Mouse (Mus musculus) heart, postnatal 14 days (tissue): Measurements from ENCODE around the gene Slc12a5. TPM values are rescaled to one million over a fixed set of nuclear protein-coding genes. Genes with fewer than 3 reads are reported as not detected.
A peak's percentile ranks its signal among the peaks of the same experiment; 100 is the strongest.

Experiments
- DNase-seq, 2 experiments: peaks; one replicate each; pipeline ENCODE4 v3.0.0; 2021 to 2022
- intact Hi-C: fragments of 180-260 bp; cut with DNase I; formaldehyde crosslinking; loops from one replicate; pipeline ENCODE4 v1.15.1; 2025
- total RNA-seq, 2 experiments: library from RNA; stranded (reverse); gene quantifications; 2 replicates each; pipeline ENCODE4 v1.2.3; 2021

Slc12a5 gene
- total RNA-seq, 2 experiments from 2014 or later, result 0.73 to 0.91 TPM

GRCm38 (mm10) chr2:165009161-165009560 lies 48.6 kb downstream of the Slc12a5 start:
- intact Hi-C loops, result no loop called here
- no peak for DNase-seq

DNA sequence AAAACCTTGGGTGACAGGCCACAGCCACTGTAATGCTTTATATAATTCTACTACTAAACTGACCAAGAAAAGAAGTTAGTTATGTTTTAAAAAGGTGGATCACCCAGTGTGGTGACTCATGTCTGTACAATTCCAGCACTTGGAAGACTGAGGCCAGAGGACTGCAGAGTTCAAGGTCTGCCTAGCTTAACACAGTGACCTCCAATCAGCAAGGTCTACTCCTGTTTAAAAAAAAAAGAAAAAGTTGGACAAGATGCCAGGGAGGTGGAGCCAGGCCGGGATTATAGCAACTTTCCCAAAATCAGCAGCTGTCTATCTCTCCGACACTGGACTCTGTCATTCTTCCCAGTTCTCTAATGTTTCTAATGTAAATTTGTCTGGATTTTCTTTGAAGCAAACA lies 49.0 kb downstream of the Slc12a5 start:
- no peak for DNase-seq
- intact Hi-C loops, result no loop called here

DNA sequence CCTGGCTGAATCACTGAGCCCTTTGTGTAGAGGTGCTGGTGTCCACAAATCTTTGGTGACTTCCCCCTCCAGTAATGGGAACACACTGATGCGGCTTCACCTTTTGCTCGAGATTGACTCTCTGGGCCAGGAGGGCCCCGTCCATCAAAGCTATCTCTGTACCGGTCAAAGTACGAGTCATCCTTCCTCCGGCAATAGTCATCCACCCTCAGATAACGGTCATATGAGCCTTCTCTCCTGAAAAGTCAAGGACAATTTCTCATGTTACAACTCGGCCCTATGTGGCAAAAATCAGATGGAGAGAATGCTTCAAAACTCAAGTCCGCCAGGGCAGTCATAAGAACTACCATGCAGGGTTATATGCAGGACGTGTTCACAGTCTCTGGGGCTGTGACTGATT lies 49.7 kb downstream of the Slc12a5 start:
- intact Hi-C loops, result no loop called here
- no peak for DNase-seq

DNA sequence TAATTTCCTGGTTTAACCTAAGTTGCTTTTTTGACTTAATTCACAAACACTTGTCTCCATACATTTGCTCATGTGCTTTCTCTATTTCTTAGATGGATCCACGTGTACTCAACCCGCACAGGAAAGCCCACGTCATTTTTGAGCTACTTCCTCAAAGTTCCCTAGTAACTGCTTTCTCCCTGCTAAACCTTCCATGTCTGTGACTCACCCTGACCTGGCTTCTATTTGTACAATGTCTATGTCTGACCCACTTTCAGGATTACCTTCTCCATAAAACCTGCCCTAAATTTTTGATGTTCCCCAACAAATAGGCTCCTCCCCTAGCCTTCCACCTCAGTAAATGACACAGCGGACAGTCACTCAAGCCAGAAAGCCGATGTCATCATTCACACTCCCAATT lies 54.3 kb downstream of the Slc12a5 start:
- no peak for DNase-seq
- intact Hi-C loops, result no loop called here

- intact Hi-C loops, result no loop called here
- DNase-seq, result no peak
Observed at GRCm38 (mm10) chr2:165020490-165020889, 59.9 kb downstream of the Slc12a5 start.

- intact Hi-C loops, result no loop called here
- no peak for DNase-seq
Observed at GRCm38 (mm10) chr2:165027163-165027562, 66.6 kb downstream of the Slc12a5 start.

DNA sequence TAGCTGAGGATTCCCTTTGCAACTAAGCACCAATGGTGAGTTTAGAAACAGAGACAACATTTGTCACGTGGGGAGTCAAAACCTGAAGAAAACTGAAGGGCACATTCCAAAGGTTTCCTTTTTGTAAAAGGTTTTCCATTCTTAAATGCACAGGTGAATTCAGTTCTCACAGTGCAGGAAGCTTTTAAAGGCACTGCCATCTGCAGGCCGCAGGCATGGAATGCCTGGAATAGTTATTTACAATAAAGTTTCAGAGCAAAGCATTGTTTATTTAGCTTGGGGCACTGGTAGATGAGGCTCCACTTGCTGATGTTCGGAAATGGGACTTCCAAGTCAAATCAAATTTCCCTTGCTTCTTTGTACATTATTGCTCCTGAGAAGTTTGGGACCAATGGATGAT lies 71.9 kb downstream of the Slc12a5 start:
- DNase-seq, result no peak

DNA sequence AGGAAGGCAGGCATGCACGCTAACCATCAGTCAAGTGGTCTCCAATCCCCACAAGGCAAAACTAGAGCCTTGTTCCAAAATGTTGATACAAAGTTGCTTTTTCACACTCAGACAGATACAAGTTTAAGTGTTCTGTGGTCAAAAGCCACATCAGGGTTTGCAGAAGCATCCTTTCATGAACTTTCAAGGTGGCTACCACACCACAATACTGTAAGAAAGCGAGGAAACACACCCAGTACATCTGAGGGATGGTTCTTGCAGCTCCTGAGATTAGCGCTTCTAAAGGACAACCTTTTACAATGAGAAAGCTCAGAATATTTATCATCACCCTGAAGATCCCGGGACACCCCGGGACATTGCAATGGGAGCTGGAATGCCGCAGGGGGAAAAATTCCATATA lies 72.7 kb downstream of the Slc12a5 start:
- intact Hi-C loops, result loop anchor here (5.0 to 10.0 kb wide), 2 partner anchors 111 to 209 kb away; partner anchors contain the start of genes Spata25 and Zswim1
- DNase-seq, result no peak

More for the DNA sequence above, 71.9 kb downstream of the Slc12a5 start:
- intact Hi-C loops, result loop anchor here (5.0 to 10.0 kb wide), 2 partner anchors 110 to 208 kb away; partner anchors contain the start of genes Spata25 and Zswim1

GRCm38 (mm10) chr2:165034131-165035057 lies 73.8 kb downstream of the Slc12a5 start, which contains the start of gene Ncoa5:
Gene Ncoa5, minus strand, starts transcription at chr2:165034867.
- DNase-seq, result peak; percentile 98 to 99
- intact Hi-C loops, result loop anchor here (2.0 to 10.0 kb wide), 3 partner anchors 74 to 210 kb away; partner anchors contain the start of genes Slc12a5, Spata25 and Zswim1

- intact Hi-C loops, result loop anchor here (2.0 to 10.0 kb wide), 2 partner anchors 74 to 210 kb away; partner anchors contain the start of genes Slc12a5, Spata25 and Zswim1
- DNase-seq, result no peak
Observed at GRCm38 (mm10) chr2:165035058-165035431, 74.4 kb downstream of the Slc12a5 start.

- intact Hi-C loops, result loop anchor here (10.0 kb wide), 1 partner anchor 213 kb away; the partner anchor contains the start of genes Spata25 and Zswim1
- DNase-seq, result no peak
Observed at GRCm38 (mm10) chr2:165037415-165037814, 76.8 kb downstream of the Slc12a5 start.

DNA sequence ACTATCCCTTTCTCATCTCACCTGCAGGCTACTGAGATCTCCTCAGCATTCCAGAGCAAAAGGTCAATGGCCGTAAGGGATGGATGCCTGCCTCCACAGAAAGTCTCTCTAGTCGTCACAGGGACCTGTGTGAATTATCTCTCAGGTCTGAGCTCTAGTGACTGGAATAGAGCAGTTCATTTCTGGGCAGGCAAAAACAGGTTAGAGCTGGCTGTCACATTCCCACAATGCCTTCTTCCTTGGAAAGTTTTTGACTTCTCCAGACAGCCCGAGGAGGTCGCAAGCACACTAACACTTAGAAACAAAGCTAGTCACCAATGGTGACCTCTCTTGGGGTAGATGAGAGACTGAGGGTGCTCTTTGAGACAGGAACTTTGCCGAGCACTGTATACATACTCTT lies 81.5 kb downstream of the Slc12a5 start:
- DNase-seq, result no peak
- intact Hi-C loops, result no loop called here

- intact Hi-C loops, result no loop called here
Observed at GRCm38 (mm10) chr2:165043090-165043636, 82.6 kb downstream of the Slc12a5 start.

DNA sequence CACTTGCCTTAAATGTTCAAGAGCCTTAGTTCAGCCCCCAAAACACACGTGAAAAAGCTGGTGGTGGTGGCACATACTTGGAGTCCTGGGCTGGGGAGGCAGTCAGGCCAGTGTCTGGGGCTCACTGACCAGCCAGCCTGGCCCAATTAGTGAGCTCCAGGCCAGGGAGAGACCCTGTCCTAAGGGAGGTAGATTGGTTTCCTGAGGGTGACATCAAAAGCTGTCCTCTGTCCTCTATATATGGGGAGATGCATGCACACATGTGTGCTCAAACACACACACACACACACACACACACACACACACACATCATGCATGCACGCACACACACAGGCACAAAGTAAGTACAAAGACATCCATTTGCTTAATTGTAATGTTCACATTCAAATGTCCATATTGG lies 83.1 kb downstream of the Slc12a5 start:
- DNase-seq, result no peak
- intact Hi-C loops, result no loop called here

More at GRCm38 (mm10) chr2:165043090-165043636, 82.6 kb downstream of the Slc12a5 start:
- no peak for DNase-seq

GRCm38 (mm10) chr2:165049044-165049443 lies 88.4 kb downstream of the Slc12a5 start:
- no peak for DNase-seq
- intact Hi-C loops, result no loop called here

Other genes with a start within 250 kb of the Slc12a5 start
- not detected for gene Spint5, start 245.5 kb upstream of the Slc12a5 start, total RNA-seq
- under 1 TPM; 0.22 to 0.33 TPM for gene Wfdc3, start 214.9 kb upstream of the Slc12a5 start, total RNA-seq
- 10 to 100 TPM; 29.4 to 30.2 TPM for gene Dnttip1, start 214.8 kb upstream of the Slc12a5 start, total RNA-seq
- gene Ube2c, start 190.9 kb upstream of the Slc12a5 start, total RNA-seq, result 10 to 100 TPM; 10.8 to 19.5 TPM
- gene Tnnc2, start 180.8 kb upstream of the Slc12a5 start, total RNA-seq, result not detected
- 10 to 100 TPM; 20.8 to 23.0 TPM for gene Snx21, start 175.0 kb upstream of the Slc12a5 start, total RNA-seq
- gene Acot8, start 155.9 kb upstream of the Slc12a5 start, total RNA-seq, result 10 to 100 TPM; 11.2 to 11.3 TPM
- 1 to 10 TPM; 2.4 to 2.6 TPM for gene Zswim3, start 155.7 kb upstream of the Slc12a5 start, total RNA-seq
- 1 to 10 TPM; 3.7 to 5.0 TPM for gene Zswim1, start 138.1 kb upstream of the Slc12a5 start, total RNA-seq
- 1 to 10 TPM in 1 of 2 experiments, under 1 TPM in 1; 0.86 to 1.0 TPM for gene Spata25, start 132.3 kb upstream of the Slc12a5 start, total RNA-seq
- gene Ctsa, start 127.9 kb upstream of the Slc12a5 start, total RNA-seq, result 100 to 1,000 TPM in 1 of 2 experiments, 10 to 100 TPM in 1; 97.7 to 103 TPM
- gene Neurl2, start 127.3 kb upstream of the Slc12a5 start, total RNA-seq, result 10 to 100 TPM; 34.6 to 34.7 TPM
- 10 to 100 TPM; 43.7 to 58.5 TPM for gene Pltp, start 103.1 kb upstream of the Slc12a5 start, total RNA-seq
- 10 to 100 TPM; 33.0 to 33.6 TPM for gene Pcif1, start 81.5 kb upstream of the Slc12a5 start, total RNA-seq
- 10 to 100 TPM; 10.7 to 10.8 TPM for gene Zfp335, start 49.0 kb upstream of the Slc12a5 start, total RNA-seq
- gene Mmp9, start 20.0 kb upstream of the Slc12a5 start, total RNA-seq, result under 1 TPM; 0.43 to 0.63 TPM
- 10 to 100 TPM; 19.7 to 22.8 TPM for gene Ncoa5, start 74.1 kb downstream of the Slc12a5 start, total RNA-seq
- gene Cd40, start 94.8 kb downstream of the Slc12a5 start, total RNA-seq, result 1 to 10 TPM; 2.4 to 3.0 TPM
- gene 1700025C18Rik, start 129.9 kb downstream of the Slc12a5 start, total RNA-seq, result not detected